Mouse (Mus musculus): ENCODE measurements around the gene Cers1. TPM values are rescaled to one million over a fixed set of nuclear protein-coding genes. Genes with fewer than 3 reads are reported as not detected.

Cers1 gene
- polyA plus RNA-seq, 1 experiment, result 0.23 TPM

- Histone ChIP-seq H3K79me2 (ENCODE audit: control insufficient read depth, insufficient read depth) (peaks cover 49% of the 10 kb centered on the region), H3K36me3 (ENCODE audit: control insufficient read depth, insufficient read depth) (peaks cover 85% of the 10 kb centered on the region), H3ac (ENCODE audit: control insufficient read depth, insufficient read length, low read depth) (no peak overlapping the region), H3K4me3 (ENCODE audit: insufficient read depth, poor library complexity, severe bottlenecking) (no peak overlapping the region), H3K27me3 (ENCODE audit: control insufficient read depth, insufficient read depth, insufficient read length) (no peaks in the 10 kb centered on the region), H3K79me3 (ENCODE audit: low read depth) (peaks cover 34% of the 10 kb centered on the region)
- TF ChIP-seq USF1 (IDR thresholded peaks at IDR 0.05; ENCODE audit: low read depth) (no peak), FOSL1 (IDR thresholded peaks at IDR 0.05; ENCODE audit: insufficient read depth, low read length, poor library complexity, severe bottlenecking) (no peak)
Measured at GRCm38 (mm10) chr8:70340659-70341058, 25.1 kb downstream of the Cers1 start.

- no peak overlapping the region for H3K4me3 ChIP-seq (ENCODE audit: insufficient read depth, poor library complexity, severe bottlenecking)
- no peaks in the 10 kb centered on the region for H3K27me3 ChIP-seq (ENCODE audit: control insufficient read depth, insufficient read depth, insufficient read length)
- peaks cover 78% of the 10 kb centered on the region for H3K36me3 ChIP-seq (ENCODE audit: control insufficient read depth, insufficient read depth)
- peaks cover 63% of the 10 kb centered on the region for H3K79me2 ChIP-seq (ENCODE audit: control insufficient read depth, insufficient read depth)
- no peak overlapping the region for H3ac ChIP-seq (ENCODE audit: control insufficient read depth, insufficient read length, low read depth)
- peaks cover 48% of the 10 kb centered on the region for H3K79me3 ChIP-seq (ENCODE audit: low read depth)
- TF ChIP-seq MYOD1 (IDR thresholded peaks at IDR 0.05; ENCODE audit: control insufficient read depth, insufficient read length, low read depth) (no peak), CEBPB (IDR thresholded peaks at IDR 0.05; ENCODE audit: low read depth) (no peak)
Measured at GRCm38 (mm10) chr8:70342007-70342406, 26.4 kb downstream of the Cers1 start.

GRCm38 (mm10) chr8:70343076-70343475 is 27.5 kb downstream of the Cers1 start:
- H3K79me2 ChIP-seq (ENCODE audit: control insufficient read depth, insufficient read depth), result peaks cover 73% of the 10 kb centered on the region
- peaks cover 75% of the 10 kb centered on the region for H3K36me3 ChIP-seq (ENCODE audit: control insufficient read depth, insufficient read depth)
- TF ChIP-seq CTCF (IDR thresholded peaks at IDR 0.05; ENCODE audit: control insufficient read depth, insufficient read depth, insufficient read length) (no peak), CEBPB (IDR thresholded peaks at IDR 0.05; ENCODE audit: low read depth) (no peak), FOSL1 (IDR thresholded peaks at IDR 0.05; ENCODE audit: insufficient read depth, low read length, poor library complexity, severe bottlenecking) (no peak), MYOG (IDR thresholded peaks at IDR 0.05; ENCODE audit: control insufficient read depth, extremely low read depth, insufficient read length) (no peak), USF1 (IDR thresholded peaks at IDR 0.05; ENCODE audit: low read depth) (no peak), MAX (IDR thresholded peaks at IDR 0.05) (no peak), MYOD1 (IDR thresholded peaks at IDR 0.05; ENCODE audit: control insufficient read depth, insufficient read length, low read depth) (no peak)
- H3K4me3 ChIP-seq (ENCODE audit: insufficient read depth, poor library complexity, severe bottlenecking), result no peak overlapping the region
- peaks cover 58% of the 10 kb centered on the region for H3K79me3 ChIP-seq (ENCODE audit: low read depth)
- H3K27me3 ChIP-seq (ENCODE audit: control insufficient read depth, insufficient read depth, insufficient read length), result no peaks in the 10 kb centered on the region
- no peak overlapping the region for H3ac ChIP-seq (ENCODE audit: control insufficient read depth, insufficient read length, low read depth)

- H3K36me3 ChIP-seq (ENCODE audit: control insufficient read depth, insufficient read depth), result peaks cover 75% of the 10 kb centered on the region
- peaks cover 80% of the 10 kb centered on the region for H3K79me2 ChIP-seq (ENCODE audit: control insufficient read depth, insufficient read depth)
- H3K79me3 ChIP-seq (ENCODE audit: low read depth), result peaks cover 64% of the 10 kb centered on the region
- no peak overlapping the region for H3ac ChIP-seq (ENCODE audit: control insufficient read depth, insufficient read length, low read depth)
- no peak for TF ChIP-seq CEBPB (IDR thresholded peaks at IDR 0.05; ENCODE audit: low read depth)
- no peak for TF ChIP-seq CTCF (IDR thresholded peaks at IDR 0.05; ENCODE audit: control insufficient read depth, insufficient read depth, insufficient read length)
- no peak for TF ChIP-seq MYOD1 (IDR thresholded peaks at IDR 0.05; ENCODE audit: control insufficient read depth, insufficient read length, low read depth)
- no peak for TF ChIP-seq MAX (IDR thresholded peaks at IDR 0.05)
- no peak for TF ChIP-seq MYOG (IDR thresholded peaks at IDR 0.05; ENCODE audit: control insufficient read depth, extremely low read depth, insufficient read length)
- no peak for TF ChIP-seq FOSL1 (IDR thresholded peaks at IDR 0.05; ENCODE audit: insufficient read depth, low read length, poor library complexity, severe bottlenecking)
- no peak for TF ChIP-seq USF1 (IDR thresholded peaks at IDR 0.05; ENCODE audit: low read depth)
- no peak overlapping the region for H3K4me3 ChIP-seq (ENCODE audit: insufficient read depth, poor library complexity, severe bottlenecking)
- H3K27me3 ChIP-seq (ENCODE audit: control insufficient read depth, insufficient read depth, insufficient read length), result no peaks in the 10 kb centered on the region
Measured at GRCm38 (mm10) chr8:70343696-70344095, 28.1 kb downstream of the Cers1 start.

- peaks cover 70% of the 10 kb centered on the region for H3K79me3 ChIP-seq (ENCODE audit: low read depth)
- H3ac ChIP-seq (ENCODE audit: control insufficient read depth, insufficient read length, low read depth), result no peak overlapping the region
- no peaks in the 10 kb centered on the region for H3K27me3 ChIP-seq (ENCODE audit: control insufficient read depth, insufficient read depth, insufficient read length)
- peaks cover 69% of the 10 kb centered on the region for H3K36me3 ChIP-seq (ENCODE audit: control insufficient read depth, insufficient read depth)
- no peak for TF ChIP-seq FOSL1 (IDR thresholded peaks at IDR 0.05; ENCODE audit: insufficient read depth, low read length, poor library complexity, severe bottlenecking)
- no peak for TF ChIP-seq MYOG (IDR thresholded peaks at IDR 0.05; ENCODE audit: control insufficient read depth, extremely low read depth, insufficient read length)
- no peak for TF ChIP-seq MAX (IDR thresholded peaks at IDR 0.05)
- no peak for TF ChIP-seq CEBPB (IDR thresholded peaks at IDR 0.05; ENCODE audit: low read depth)
- TF ChIP-seq MYOD1 (IDR thresholded peaks at IDR 0.05; ENCODE audit: control insufficient read depth, insufficient read length, low read depth), result no peak
- TF ChIP-seq CTCF (IDR thresholded peaks at IDR 0.05; ENCODE audit: control insufficient read depth, insufficient read depth, insufficient read length), result no peak
- no peak for TF ChIP-seq USF1 (IDR thresholded peaks at IDR 0.05; ENCODE audit: low read depth)
- no peak overlapping the region for H3K4me3 ChIP-seq (ENCODE audit: insufficient read depth, poor library complexity, severe bottlenecking)
- peaks cover 85% of the 10 kb centered on the region for H3K79me2 ChIP-seq (ENCODE audit: control insufficient read depth, insufficient read depth)
Measured at GRCm38 (mm10) chr8:70344279-70344678, 28.7 kb downstream of the Cers1 start.

- peaks cover 42% of the 10 kb centered on the region for H3K36me3 ChIP-seq (ENCODE audit: control insufficient read depth, insufficient read depth)
- no peaks in the 10 kb centered on the region for H3K27me3 ChIP-seq (ENCODE audit: control insufficient read depth, insufficient read depth, insufficient read length)
- TF ChIP-seq USF1 (IDR thresholded peaks at IDR 0.05; ENCODE audit: low read depth), result no peak
- TF ChIP-seq FOSL1 (IDR thresholded peaks at IDR 0.05; ENCODE audit: insufficient read depth, low read length, poor library complexity, severe bottlenecking), result no peak
- no peak for TF ChIP-seq MAX (IDR thresholded peaks at IDR 0.05)
- no peak for TF ChIP-seq MYOD1 (IDR thresholded peaks at IDR 0.05; ENCODE audit: control insufficient read depth, insufficient read length, low read depth)
- no peak for TF ChIP-seq CEBPB (IDR thresholded peaks at IDR 0.05; ENCODE audit: low read depth)
- TF ChIP-seq CTCF (IDR thresholded peaks at IDR 0.05; ENCODE audit: control insufficient read depth, insufficient read depth, insufficient read length), result no peak
- TF ChIP-seq MYOG (IDR thresholded peaks at IDR 0.05; ENCODE audit: control insufficient read depth, extremely low read depth, insufficient read length), result no peak
- H3K4me3 ChIP-seq (ENCODE audit: insufficient read depth, poor library complexity, severe bottlenecking), result no peak overlapping the region
- H3K79me3 ChIP-seq (ENCODE audit: low read depth), result peaks cover 93% of the 10 kb centered on the region
- peaks cover 100% of the 10 kb centered on the region for H3K79me2 ChIP-seq (ENCODE audit: control insufficient read depth, insufficient read depth)
- H3ac ChIP-seq (ENCODE audit: control insufficient read depth, insufficient read length, low read depth), result no peak overlapping the region
Measured at GRCm38 (mm10) chr8:70347443-70347842, 31.9 kb downstream of the Cers1 start.
